Mouse (Mus musculus): ENCODE measurements at regions not wholly inside any gene's neighbourhood (a gene's known extent, or its start where the extent isn't known, plus 50 kb on each side); places are given as distances from the start of the nearest gene placed in this dataset.
"Not testable (repeated sequence)": the region's sequence is repeated elsewhere in the genome, so short reads cannot be mapped to it uniquely, and the experiment has no call there.

DNA sequence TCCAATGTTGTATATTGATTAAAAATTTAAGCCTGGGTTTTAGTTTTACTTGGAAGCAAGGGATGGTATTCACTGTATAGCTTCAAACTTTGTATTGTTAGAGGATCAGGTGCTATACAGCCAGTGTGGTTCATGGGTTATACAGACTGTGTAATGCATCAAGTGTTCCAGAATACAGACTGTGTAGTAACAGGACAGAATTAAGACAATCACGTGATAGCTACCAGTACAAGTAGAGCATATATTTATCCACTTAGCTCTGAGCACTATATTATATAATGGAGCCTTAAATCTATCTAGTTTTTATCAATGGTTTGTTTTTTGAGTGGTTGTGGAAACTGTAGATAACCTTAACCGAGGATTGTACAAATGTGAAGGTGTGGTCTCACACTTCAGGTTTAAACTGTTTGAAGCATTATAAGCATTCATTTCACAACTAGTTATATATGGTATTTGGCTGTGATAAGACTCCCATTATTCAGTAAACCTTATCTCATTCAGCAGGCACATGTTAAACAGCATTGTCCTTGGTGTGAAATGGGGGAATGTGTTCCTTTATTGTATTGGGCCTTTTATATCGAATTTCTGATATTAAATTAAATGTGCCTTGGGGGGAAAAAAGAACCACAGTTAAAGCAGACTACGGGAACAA is 256.3 kb upstream of the Sdr16c6 start:
- DNase-seq, result no peak

DNA sequence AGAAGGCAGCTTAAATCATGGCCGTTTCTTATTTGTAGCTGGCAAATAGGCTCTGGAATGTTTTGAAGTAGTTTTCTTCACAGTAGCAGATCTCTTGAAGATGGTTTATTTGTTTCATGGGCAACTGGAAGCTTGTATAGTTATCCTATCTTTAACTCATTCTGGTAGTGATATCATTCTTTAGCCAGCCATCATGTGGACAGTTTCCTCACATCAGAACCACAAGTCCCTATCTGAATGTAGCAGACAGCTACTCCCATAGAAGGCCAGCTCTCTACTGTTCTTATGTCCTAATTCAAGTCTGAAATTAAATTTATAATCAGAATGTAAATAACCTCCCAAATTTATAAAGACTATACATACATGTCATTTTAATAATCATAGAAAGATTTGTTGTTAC is 253.8 kb upstream of the Sdr16c6 start:
- DNase-seq, result no peak

DNA sequence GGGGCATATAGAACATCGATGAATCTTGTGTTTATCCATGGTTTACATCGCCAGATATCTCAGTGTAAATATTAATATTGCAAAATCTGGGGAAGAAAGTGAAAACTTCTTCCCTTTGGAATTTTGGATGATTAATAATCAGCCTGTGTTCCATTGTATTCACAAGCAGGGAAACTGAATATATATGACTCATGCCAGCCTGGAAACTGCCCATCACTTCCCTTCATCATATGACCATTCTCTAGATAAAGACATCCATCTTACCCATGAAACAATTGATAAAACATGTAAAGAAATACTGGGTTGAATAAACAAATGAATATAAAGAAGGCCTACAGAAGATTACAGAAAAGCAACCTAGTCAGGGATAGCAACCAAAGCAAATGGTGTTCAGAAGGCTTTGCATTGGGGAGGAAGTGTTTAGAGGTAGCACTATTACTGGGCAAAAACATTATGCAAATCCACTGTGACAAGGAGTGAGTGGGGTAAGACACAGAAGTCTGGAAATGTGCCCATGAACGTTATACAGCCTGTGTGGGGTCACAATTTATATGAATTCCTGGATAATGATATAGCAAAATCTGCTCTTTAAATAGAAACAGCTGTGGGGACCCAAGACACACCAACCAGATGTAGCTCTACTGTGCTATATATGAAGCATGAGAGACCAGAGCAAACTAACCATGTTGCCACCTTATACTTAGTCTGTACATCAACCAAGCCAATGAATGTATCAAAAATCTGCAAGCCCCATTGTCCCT is 238.5 kb upstream of the Sdr16c6 start:
- no peak for DNase-seq

DNA sequence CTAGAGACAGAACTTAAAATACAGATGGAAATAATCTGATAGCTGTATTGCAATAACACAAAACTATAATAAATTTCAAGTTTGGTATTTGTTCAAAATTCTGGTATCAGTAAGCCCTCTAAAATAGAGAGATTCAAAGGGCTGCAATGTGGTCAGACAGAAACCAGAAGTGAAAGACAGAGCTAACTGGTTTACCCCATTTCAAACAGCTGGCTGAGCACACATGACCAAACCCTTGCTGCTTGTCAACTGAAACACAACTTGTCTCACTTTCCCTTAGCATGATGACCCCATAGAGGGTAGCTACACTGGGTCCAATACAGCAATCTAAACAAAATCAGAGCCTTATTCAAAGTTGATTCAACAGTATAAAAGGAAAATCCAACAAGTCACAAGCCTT is 234.2 kb upstream of the Sdr16c6 start:
- DNase-seq, result no peak

DNA sequence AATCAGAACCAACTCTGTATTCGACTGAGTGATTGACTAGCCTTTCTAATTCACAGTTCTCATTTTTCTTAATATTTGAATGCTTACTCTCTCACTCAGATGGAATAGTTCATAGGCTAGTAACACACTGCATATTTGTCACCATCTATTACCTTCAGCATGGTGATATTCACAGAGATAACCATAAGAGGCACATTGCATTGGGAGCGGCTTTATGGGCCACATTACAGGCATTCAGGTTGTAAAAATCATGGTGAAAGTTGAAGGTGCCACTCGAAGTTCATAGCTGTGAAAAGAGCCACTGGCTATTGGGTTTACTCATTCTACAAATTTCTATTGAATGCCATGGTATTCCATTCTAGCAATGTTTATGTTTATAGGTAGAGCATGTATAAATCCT is 229.6 kb upstream of the Sdr16c6 start:
- no peak for DNase-seq

DNA sequence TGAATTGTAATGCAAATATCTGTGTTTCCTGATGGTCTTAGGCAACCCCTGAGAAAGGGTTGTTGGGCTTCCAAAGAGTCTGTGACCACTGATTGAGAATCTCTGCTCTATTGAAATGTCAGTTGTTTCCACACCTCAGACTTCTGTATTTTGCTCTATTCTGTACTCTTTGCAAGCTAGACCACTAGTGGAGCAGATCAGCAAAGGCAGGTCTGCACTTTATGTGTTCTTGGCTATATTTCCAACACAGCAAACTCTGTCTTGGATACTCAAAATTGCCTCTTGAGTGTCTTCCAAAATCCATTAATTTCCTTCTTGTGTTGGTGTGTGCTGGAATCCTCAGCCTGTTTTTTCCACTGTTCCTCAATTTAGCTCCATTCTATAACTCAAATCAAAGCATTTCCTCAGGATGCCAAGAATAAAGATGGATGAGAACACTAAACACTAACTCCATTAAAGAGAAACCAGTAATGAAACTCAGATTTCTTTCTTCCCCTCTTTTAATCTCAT is 228.5 kb upstream of the Sdr16c6 start:
- no peak for DNase-seq

DNA sequence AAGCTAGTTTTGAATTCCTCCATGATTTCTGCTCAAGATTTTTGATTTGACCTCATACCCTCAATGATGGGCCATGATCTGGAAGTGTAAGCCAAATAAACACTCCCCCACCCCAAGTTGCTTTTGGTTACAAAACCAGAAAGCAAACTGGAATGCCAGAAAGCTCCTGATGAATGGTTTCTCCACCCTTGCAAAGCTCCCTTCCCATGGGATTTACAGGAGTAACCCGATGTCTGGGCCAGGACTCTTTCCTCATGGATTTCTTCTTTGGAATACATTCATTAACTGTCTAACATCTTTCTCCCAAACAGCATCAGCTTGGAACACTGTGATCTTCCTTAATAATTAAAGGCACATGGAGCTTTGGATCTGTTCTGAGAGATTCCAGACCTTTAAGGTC is 227.3 kb upstream of the Sdr16c6 start:
- no peak for DNase-seq

DNA sequence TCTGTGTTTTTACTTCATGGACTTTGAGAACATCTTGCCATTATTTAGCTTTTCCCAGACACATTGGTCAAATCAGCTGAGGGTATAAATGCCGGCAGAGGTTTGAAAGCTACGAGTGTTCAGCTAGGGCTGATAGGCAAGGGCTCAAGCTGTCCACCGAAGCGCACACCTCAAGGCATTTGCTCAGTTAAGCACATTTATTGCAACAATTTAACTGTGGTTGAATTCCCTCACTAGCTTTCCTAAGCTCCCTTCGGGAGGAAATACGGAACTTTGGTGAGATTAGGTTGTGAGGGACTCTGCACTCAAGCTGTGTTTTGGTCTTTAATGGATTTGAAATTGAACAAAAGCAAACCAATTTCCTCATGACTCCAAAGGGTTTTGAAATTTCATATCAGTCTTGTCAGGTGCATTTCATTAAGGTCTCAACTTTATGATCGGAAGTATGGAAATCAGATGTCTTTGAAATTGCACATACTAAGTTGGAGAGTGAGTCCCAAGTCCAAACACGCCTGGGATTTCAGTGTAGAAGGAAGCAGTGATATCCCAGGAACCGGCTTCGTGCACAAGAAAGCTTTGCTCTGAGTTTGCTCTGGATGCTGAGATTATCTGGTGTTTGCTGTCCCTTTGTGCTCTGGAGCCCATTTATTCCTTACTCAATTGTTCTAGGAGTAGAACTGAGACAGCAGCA is 223.0 kb upstream of the Sdr16c6 start:
- no peak for DNase-seq

DNA sequence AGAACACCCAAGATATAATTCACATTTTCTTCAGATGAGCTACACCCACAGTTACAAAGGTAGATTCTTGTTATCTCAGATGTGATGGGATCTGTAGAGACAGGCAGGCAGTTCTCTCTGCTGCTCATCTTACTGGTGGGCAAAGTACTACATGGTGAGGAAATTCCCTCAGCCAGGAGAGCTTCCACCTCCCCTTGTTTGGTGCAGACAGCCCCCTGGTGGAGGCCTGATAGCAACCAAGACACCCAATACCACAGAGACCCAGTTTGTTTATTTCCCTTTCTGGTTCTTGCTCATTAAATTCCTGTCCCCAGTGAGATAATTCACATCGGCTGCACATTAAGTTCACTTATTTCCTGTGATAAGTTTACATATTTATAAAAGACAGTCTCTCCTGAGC is 222.3 kb upstream of the Sdr16c6 start:
- no peak for DNase-seq

DNA sequence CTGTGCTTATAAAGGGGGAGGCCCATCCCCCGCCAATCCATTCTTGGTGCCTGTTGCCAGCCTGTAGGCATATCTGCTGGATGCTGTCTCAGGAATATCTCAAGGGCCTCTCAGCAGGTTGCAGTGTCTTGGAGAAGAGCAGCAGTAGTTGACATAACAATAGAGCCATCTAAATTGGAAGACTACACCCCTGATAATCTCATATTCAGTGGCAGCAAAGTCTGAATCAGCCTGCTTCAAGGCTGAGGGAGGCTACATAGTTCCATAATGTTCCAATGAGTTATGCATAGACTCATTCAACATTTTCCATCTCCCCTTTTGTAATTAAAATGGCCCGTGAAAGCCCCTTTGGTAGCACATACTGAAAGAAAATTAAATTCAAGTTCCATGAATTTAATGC is 172.3 kb upstream of the Sdr16c6 start:
- no peak for DNase-seq

DNA sequence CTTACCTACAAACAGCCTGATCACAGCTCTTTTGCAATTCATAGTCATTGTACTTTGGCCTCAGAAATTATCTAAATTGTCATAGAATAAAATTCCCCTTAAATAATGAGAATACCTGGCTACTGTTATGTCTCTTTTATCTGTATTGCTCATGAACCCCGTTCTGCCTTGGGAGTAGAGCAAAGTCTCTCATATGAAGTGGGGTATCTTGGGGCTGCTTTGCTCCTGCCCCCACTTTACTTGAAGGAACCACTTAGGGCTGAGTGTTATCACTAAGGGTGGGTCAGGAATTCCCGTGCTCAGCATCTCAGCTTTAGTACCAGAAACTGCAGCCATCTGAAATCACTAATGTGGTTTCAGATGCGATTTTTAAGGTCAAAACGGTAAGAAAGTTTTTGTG is 170.3 kb upstream of the Sdr16c6 start:
- no peak for DNase-seq

DNA sequence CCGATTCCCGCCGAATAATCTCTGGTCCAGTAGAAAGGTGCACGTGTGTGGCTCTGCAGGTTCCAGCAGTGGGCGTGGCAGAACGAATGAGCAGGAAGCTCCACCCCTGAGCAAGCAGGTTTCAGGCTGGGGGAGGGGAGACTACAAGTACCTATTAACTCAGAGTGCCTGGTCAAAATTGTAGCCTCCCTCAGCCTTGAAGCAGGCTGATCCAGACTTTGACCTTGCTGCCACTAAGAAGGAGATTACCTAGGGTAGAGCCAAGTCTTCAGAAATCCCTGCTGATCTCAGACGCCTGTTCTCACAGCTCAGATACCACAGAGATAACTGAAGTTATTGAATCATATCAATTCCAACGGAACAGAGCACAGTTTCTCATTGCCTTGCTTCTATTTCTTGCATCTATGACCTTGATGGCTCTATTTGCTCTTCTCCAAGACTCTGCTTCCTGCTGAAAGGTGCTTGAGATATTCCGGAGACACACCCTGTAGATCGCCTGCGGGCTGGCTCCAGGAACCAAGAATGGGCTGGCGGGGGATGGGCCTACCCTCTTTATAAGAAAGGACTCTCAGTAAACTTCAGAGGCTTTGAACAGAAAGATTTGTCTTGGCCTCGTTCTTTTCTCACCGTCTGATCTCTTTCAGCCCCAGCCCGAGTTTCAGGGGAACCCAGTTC is 165.1 kb upstream of the Sdr16c6 start:
- DNase-seq, result not testable (repeated sequence)

DNA sequence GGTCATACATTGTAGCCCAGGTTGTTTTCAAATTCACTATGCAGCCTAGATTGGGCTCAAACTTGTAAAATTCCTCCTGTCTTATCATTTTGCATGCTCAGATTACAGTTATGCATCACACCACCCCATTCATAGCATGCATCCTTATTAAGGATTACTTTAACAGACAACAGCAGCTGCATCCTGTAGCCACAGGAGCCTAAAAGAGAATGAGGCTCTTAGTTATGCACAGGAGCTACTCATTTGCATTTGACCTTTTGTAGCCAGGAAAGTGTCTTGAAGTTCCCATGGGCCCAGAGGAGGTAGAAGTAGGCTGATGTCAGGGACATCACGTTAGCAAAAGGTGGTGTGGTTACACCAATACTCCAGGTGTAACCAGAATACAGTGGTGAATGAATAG is 148.9 kb upstream of the Sdr16c6 start:
- DNase-seq, result no peak

DNA sequence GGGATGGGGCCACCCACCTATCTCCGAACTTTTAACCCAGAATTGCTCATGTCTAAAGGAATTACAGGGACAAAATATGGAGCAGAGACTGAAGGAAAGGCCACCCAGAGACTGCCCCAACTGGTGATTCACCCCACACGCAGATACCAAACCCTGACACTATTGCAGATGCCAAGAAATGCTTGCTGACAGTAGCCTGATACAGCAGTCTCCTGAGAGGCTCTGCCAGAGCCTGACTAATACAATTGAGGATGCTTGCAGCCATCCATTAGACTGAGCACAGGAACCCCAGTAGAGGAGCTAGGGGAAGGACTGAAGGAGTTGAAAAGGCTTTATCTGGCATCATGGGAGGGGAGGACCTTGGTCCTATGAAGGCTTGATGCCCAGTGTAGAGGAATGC is 142.4 kb upstream of the Sdr16c6 start:
- no peak for DNase-seq

DNA sequence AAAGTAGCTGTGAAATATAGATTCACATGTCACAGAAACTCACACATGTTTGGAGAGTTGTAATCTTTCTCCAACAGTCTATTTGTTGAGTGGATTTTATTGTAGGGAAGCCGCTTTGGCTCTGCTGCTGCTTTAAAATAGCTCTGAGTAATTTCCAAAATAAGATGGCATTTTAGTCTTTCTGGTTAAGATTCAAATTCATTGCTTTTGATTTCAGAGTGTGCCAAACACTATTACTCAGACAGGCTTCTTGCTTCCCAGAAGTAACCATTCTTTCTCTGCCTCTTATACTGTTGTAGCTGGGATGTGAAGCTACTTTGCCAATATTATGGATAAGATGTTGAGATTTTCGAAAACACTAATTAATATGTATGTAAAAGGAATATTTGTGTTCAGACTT is 134.6 kb upstream of the Sdr16c6 start:
- DNase-seq, result no peak

DNA sequence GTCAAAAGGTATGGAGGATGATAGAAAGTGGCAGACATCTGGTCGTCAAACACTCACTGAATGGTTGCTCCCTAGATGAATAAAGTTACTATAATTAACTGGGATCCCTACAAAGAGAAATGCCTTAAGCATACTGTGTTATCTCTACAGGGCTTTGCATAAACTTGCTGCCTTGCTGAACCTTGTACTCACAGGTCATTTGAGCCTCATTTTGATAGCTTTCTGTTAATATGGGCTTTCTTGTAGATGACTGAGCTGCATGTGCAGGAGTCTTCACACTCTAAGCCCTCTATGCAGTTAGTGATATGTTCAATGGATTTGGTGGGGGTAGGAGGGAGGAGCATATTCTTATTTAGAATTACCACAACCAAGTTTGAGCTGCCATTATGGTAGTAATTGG is 127.8 kb upstream of the Sdr16c6 start:
- DNase-seq, result no peak

DNA sequence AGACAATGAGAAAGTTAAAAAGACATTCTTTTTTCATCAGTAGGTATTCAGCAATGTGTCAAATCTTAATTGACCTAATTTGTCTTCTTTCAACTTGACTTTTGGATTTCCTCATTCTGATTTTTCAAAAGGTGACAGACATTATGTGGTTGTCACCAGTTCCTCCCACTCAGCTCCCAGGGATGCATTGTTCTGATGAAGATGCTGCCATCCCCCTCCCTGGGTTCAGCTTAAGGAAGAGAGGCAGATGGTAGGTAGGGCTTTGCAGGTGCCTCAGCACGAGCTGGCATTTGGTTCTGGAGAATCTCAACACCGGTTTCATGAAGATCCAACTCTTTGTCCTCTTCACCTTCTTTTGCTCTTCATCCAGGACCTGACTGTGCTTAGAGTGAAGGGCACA is 122.0 kb upstream of the Sdr16c6 start:
- DNase-seq, result no peak

DNA sequence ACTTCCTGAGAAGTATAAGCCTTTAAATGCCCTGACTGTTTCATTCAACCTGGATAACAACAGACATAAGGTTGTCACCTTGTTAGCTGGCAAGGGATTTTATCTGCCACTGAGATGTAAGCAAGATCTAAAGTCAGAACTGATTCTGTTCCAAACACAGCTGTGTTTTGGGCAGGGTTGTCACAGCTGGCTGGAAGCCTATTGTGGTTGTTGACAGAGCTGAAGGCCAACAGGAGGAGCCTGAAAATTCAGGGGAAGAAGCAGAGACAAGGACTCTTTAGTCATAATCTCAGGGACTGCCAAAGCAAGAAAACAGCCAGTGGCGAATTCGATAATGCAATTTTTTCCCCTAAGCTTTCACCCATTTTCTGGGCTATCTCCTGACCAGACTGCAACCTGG is 118.5 kb upstream of the Sdr16c6 start:
- DNase-seq, result peak; percentile 66

DNA sequence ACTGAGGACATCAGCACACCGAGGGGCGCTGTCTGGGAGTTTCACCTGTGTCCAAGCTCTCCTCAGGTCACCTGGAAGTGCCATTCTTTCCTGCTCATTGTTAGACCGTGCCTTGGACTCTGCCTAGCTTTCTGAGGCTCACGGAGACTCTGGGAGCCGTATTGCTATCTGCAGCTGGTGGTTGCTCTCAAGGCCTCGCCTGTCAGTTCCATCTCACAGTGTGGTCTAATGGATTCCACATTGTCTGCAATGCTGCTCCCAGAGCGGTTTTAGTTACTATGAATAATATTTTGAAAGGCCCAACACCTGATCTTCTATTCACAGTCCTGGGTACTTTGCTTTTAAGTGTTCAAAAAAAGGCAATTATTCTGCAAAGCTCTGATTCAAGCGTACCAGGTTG is 117.9 kb upstream of the Sdr16c6 start:
- peak; percentile 3 for DNase-seq
